Mouse (Mus musculus) neutrophil, adult 83 days (primary cell): ENCODE data around the gene Olfr1366. TPM values are rescaled to one million over a fixed set of nuclear protein-coding genes. Genes with fewer than 3 reads are reported as not detected.

Experiments
- total RNA-seq, 2 experiments: library from RNA; stranded (reverse); gene quantifications; one replicate each; pipeline ENCODE4 v1.2.4; 2023

Olfr1366 gene
- not detected for total RNA-seq

GRCm38 (mm10) chr13:21542708-21543107 lies at the start of gene Olfr1366:
Olfr1366 (minus strand) TSS chr13:21542808.

DNA sequence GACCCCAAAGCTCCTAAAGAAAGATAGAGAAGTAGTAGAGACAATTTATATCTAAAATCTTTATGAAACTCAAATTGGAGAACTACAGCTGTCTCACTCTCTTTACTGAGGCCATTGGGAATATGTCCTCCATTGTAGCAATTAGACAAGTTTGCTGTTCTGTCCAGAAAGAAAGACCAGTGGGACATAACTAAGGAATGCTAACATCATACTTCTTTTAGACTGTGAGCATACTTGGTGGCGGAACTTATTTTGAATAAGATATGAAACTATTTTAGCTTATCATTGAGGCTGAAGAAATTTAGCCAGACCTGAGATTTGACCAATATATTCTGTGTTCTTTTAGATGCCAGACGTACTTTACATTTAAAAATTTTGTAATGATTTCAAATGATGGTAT lies 39.1 kb upstream of the Olfr1366 start, which contains the start of gene Olfr1364:
Gene Olfr1364, minus strand, starts transcription at position 101 of the 400 bp plus-strand sequence.

DNA sequence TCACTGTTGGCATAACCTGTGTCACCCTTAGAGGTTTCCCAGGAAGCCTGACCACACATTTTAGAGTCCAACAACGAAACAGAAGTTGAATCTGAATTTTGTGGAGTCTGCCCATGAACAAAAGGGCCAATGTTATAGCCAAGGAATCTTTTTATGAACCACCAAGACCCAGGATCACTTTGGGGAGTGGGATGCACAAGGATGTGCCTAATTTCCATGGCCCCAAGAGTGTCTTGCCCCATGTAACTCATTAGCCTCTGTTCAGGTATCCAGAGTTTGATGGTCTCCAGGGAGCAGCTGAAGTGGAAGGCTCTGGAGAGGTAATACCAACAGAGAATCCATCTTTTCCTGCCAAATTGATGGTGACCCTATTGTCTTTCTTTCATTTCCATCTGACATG lies 17.2 kb upstream of the Olfr1366 start, which contains the start of gene Olfr1535:
Gene Olfr1535, minus strand, starts transcription at position 101 of the 400 bp plus-strand sequence.

GRCm38 (mm10) chr13:21530781-21531201 lies 11.8 kb downstream of the Olfr1366 start, which contains the start of gene Zkscan8:
Zkscan8 (minus strand) TSS chr13:21531120.

GRCm38 (mm10) chr13:21501182-21501581 lies 41.4 kb downstream of the Olfr1366 start, which contains the start of gene Gm11273:
Gm11273 (minus strand) TSS chr13:21501418.

GRCm38 (mm10) chr13:21495080-21495479 lies 47.5 kb downstream of the Olfr1366 start, which contains the start of gene AK157302:
AK157302 (plus strand) TSS chr13:21495223.

Other genes with a start within 250 kb of the Olfr1366 start
- not detected for gene Gpx6, start 230.7 kb downstream of the Olfr1366 start, total RNA-seq
- gene Olfr1367, start 195.9 kb downstream of the Olfr1366 start, total RNA-seq = not detected
- 1 to 10 TPM; 2.3 to 2.9 TPM for gene Zscan12, start 180.0 kb downstream of the Olfr1366 start, total RNA-seq
- 10 to 100 TPM; 23.5 to 24.5 TPM for gene Zkscan3, start 140.1 kb downstream of the Olfr1366 start, total RNA-seq
- gene Pgbd1, start 101.8 kb downstream of the Olfr1366 start, total RNA-seq = not detected
- gene Zscan26, start 89.1 kb downstream of the Olfr1366 start, total RNA-seq = 1 to 10 TPM; 8.4 to 9.1 TPM
- not detected for gene Nkapl, start 74.3 kb downstream of the Olfr1366 start, total RNA-seq
- under 1 TPM in 1 of 2 experiments, not detected in 1; 0.22 TPM for gene Zkscan4, start 63.9 kb downstream of the Olfr1366 start, total RNA-seq
- gene Gm10065, start 63.4 kb downstream of the Olfr1366 start, total RNA-seq = not detected
- 1 to 10 TPM; 2.4 to 2.7 TPM for gene AK157302, start 47.6 kb downstream of the Olfr1366 start, total RNA-seq
- 10 to 100 TPM; 11.5 to 12.9 TPM for gene Gm11273, start 41.4 kb downstream of the Olfr1366 start, total RNA-seq
- gene Zkscan8, start 11.7 kb downstream of the Olfr1366 start, total RNA-seq = 1 to 10 TPM; 2.4 to 3.9 TPM
- gene Olfr1535, start 17.1 kb upstream of the Olfr1366 start, total RNA-seq = not detected
- gene Olfr1364, start 39.0 kb upstream of the Olfr1366 start, total RNA-seq = not detected
- gene Olfr1362, start 71.2 kb upstream of the Olfr1366 start, total RNA-seq = not detected
- not detected for gene Olfr11, start 99.7 kb upstream of the Olfr1366 start, total RNA-seq
- gene Olfr1361, start 120.6 kb upstream of the Olfr1366 start, total RNA-seq = not detected
- not detected for gene Olfr1360, start 134.6 kb upstream of the Olfr1366 start, total RNA-seq
- not detected for gene Olfr1359, start 155.3 kb upstream of the Olfr1366 start, total RNA-seq
- gene Hist1h2bl, start 173.3 kb upstream of the Olfr1366 start, total RNA-seq = 1,000 to 10,000 TPM; 1,112 to 1,155 TPM
- gene Hist1h2ai, start 173.6 kb upstream of the Olfr1366 start, total RNA-seq = 100 to 1,000 TPM; 381 to 445 TPM
- gene Hist1h3h, start 174.9 kb upstream of the Olfr1366 start, total RNA-seq = 1,000 to 10,000 TPM; 1,706 to 1,716 TPM
- gene Hist1h2bm, start 179.2 kb upstream of the Olfr1366 start, total RNA-seq = 100 to 1,000 TPM; 312 to 338 TPM
- gene Hist1h4j, start 192.3 kb upstream of the Olfr1366 start, total RNA-seq = 100 to 1,000 TPM; 189 to 204 TPM
- gene Hist1h4k, start 207.7 kb upstream of the Olfr1366 start, total RNA-seq = 1,000 to 10,000 TPM; 2,442 to 2,952 TPM
- gene Hist1h2ak, start 211.0 kb upstream of the Olfr1366 start, total RNA-seq = 100 to 1,000 TPM; 484 to 517 TPM
- 100 to 1,000 TPM; 773 to 822 TPM for gene Hist1h2bn, start 211.3 kb upstream of the Olfr1366 start, total RNA-seq
- gene Hist1h1b, start 237.8 kb upstream of the Olfr1366 start, total RNA-seq = 100 to 1,000 TPM; 670 to 767 TPM
- gene Hist1h3i, start 240.6 kb upstream of the Olfr1366 start, total RNA-seq = 1,000 to 10,000 TPM; 1,415 to 1,653 TPM
- 100 to 1,000 TPM; 208 to 211 TPM for gene Hist1h2an, start 244.4 kb upstream of the Olfr1366 start, total RNA-seq
- 100 to 1,000 TPM; 541 to 563 TPM for gene Hist1h2bp, start 244.7 kb upstream of the Olfr1366 start, total RNA-seq